Mouse (Mus musculus): Measurements from ENCODE around the gene Pgap3.

The Pgap3 gene

GRCm38 (mm10) chr11:98381651-98382050 lies 18.6 kb downstream of the Pgap3 start:
- no peak for DNase-seq (ENCODE audit: low spot score)

DNA sequence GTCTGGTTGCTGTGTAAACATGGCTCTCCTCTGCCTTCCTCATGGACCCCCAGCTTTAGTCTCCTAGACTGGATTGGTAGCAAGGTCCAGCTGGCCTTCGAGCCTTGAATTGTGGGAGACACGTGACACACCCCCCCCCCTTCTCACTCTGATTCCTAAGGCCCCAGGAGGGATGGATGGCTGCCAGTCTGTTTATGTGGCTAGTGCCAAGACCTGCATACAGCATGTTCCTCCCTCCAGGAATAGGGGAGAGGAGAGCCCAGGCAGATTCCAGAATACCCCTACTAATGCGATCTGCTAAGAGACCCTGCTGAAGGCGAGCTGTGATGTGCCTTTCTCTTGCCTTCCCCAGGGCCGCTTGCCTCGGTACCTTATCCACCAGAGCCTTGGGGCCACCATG lies 20.2 kb downstream of the Pgap3 start:
- DNase-seq (ENCODE audit: low spot score) = no peak

- DNase-seq (ENCODE audit: low spot score) = no peak
These were observed 20.9 kb downstream of the Pgap3 start for GRCm38 (mm10) chr11:98379379-98379778.

DNA sequence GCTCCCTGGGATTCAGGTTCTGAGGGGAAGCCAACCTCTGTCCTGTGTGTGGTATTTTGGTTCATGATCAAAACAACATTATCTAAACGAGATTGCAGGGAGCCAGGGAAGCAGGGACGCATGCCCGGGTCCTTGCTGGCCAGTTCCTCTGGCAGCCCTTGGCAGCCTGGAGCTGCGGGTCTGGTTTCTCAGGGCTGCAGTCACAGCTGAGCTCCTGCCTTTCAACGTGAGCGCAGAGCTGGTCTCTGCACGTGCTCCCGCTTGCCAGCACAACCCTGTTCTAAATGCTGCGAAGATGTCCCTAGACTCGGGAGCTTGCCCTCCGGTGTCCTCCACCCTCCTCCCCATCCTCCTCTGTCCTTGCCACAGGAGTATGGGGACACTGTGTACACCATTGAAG lies 22.5 kb downstream of the Pgap3 start:
- DNase-seq (ENCODE audit: low spot score) = no peak

- no peak for DNase-seq (ENCODE audit: low spot score)
These were observed 23.5 kb downstream of the Pgap3 start for GRCm38 (mm10) chr11:98376756-98377155.

DNA sequence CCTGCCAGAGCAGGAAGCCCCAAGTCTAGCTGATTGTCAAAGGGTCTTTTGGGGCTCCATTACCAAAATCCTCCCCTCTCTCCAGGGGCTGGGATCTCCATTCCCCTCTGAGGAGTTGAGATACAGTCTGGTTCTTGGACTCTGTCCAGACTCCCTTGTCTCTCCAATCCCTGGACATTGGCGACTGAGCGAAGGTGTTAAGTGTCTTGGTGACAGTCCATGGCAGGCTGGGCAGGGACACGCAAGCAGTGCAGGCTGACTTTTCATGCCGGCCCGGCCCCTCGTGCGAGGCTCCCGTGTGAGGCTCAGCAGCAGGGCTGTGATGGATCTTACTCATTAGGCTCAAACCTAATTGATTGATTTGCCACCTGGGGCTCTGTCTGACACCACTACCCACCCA lies 26.0 kb downstream of the Pgap3 start:
- DNase-seq (ENCODE audit: low spot score) = no peak

DNA sequence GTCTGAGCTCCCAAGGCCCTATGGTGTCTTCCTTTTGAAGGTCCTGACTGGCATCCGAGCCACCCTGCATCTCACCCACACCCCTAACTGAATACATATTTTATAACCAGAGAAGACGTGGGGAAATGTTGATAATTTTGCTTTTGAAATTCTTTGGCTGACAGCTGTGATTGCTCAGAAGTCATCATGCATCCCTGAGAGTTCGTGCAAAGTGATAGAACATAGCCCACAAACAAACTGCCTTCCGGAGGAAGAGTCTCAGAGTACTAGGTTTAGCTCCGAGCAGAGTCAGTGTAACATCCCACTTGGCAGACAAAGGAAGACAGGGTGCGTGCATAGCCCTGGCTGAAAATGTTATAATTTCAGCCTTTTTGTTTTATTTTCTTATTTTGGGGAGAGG lies 27.0 kb downstream of the Pgap3 start:
- no peak for DNase-seq (ENCODE audit: low spot score)

DNA sequence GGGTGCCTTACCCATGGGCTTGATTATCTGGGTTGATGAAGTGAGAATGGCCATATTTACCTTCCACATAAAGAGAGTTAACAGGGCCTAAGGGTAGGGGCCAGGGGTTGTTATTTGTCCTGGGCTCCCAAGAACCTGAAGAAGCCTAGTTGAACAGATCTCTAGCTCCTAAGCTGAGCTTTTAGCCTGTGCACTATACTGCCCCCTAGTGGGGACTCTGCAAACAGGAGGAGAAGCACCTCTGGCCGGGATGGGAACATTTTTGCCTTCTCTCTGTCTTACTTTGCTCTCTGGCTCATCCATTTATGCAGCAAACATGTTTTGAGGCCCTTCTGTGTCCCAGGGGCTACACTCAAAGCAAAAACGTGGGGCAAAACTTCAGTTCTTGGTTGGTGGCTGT lies 27.9 kb downstream of the Pgap3 start:
- DNase-seq (ENCODE audit: low spot score) = no peak

DNA sequence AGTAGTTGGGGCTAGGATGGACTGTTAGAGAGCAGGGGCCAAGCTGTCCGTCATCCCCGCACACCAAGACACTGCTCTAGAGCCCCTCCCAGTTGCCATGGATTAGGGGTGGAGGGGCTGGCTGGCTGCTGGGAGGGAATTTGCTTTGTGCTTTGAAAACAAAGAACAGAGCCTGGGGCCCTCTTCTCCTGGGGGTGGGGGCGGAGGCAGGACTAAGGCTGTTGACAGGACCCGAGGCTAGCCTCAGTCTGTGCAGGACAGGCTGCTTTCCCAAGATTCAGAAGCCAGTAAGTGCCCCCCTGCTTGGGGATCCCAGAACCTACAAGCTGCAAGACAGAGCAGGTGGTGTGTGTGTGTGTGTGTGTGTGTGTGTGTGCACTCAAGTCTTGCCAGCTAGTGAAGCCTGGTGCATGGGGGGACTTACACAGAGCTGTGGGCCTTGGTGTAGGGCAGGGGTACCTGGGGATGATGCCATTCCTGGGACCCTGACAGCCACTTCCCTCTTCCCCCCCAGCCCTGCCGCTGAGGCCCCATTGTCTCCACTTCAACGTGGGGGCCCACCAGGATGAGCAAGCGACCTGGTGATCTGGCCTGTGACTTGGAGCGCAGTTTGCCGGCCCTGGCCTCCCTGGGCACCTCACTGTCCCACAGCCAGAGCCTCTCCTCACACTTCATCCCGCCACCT lies 28.6 kb downstream of the Pgap3 start:
- no peak for DNase-seq (ENCODE audit: low spot score)

GRCm38 (mm10) chr11:98370588-98370987 lies 29.7 kb downstream of the Pgap3 start:
- DNase-seq (ENCODE audit: low spot score) = no peak

DNA sequence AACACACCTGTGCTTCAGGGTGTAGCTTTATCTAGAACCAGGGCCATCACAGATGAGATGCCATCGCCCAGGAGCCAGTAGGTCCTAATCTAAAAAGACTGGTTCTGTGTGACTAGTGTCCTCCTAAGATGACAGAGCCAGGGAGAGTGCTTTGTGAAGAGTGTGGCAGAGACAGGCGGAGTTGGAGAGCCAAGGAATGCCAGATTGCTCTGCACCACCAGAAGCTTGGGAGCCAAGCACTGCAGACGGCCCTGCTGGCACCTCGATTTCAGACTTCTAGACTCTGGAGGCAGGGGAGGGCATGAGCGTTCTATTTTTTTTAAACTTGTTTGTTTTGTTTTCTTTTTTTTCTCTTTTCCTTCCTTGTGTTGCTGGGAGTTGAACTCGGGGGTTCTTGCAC lies 31.0 kb downstream of the Pgap3 start:
- DNase-seq (ENCODE audit: low spot score) = no peak

- no peak for DNase-seq (ENCODE audit: low spot score)
These were observed 32.5 kb downstream of the Pgap3 start for GRCm38 (mm10) chr11:98367863-98368186.

DNA sequence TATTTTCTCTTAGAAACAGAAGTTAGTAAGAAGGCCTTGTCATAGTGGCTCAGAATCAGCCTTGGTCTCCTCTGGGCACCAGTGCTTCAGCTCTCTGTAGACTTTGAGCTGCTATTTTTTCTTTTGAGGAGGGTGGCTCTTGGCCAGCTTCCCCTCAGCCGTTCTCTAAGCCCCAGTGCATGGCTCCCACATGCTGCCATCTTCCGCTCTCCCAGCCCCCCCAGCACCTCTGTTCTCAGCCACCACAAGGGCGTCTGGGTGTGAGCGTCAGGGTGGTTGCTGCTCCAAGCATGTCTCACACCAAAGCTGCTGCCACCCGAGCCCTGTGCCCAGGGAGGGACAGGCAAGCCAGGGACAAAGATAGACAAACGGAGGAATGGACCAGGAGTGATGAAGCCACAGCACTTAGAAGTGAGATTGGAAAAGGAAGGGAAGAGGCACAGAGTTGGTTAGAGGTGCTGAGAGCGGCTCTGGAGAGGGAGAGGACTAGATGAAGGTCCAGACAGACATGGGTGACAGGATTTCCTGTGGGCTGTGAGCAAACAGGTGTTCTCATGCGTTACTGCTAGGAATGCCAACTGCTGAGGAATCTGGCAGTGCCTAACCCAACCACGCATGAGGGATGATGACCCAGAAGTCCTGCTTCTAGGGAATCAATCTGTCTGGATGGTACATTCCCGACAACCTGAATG lies 33.0 kb downstream of the Pgap3 start:
- no peak for DNase-seq (ENCODE audit: low spot score)

DNA sequence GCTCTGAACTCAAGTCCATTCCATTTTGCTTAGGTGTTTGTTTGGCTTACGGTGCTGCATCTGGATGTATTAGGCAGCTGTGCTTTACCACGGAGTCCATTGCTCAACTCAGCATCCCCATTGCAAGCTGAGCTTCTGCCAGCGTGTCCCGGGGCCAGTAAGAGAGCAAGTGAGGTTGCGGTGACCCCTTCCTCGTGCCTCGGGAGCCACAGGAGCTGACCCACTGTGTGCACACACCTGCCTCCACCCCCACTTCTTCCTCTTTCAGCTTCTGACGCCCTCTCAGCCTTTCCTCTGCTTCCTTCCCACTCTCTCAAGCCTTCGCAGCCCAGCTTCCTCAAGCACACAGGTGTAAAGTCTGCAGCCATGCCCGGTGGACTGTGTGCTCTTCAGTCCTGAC lies 34.0 kb downstream of the Pgap3 start:
- no peak for DNase-seq (ENCODE audit: low spot score)

GRCm38 (mm10) chr11:98364410-98364809 lies 35.9 kb downstream of the Pgap3 start:
- no peak for DNase-seq (ENCODE audit: low spot score)

GRCm38 (mm10) chr11:98363817-98364216 lies 36.5 kb downstream of the Pgap3 start:
- no peak for DNase-seq (ENCODE audit: low spot score)

DNA sequence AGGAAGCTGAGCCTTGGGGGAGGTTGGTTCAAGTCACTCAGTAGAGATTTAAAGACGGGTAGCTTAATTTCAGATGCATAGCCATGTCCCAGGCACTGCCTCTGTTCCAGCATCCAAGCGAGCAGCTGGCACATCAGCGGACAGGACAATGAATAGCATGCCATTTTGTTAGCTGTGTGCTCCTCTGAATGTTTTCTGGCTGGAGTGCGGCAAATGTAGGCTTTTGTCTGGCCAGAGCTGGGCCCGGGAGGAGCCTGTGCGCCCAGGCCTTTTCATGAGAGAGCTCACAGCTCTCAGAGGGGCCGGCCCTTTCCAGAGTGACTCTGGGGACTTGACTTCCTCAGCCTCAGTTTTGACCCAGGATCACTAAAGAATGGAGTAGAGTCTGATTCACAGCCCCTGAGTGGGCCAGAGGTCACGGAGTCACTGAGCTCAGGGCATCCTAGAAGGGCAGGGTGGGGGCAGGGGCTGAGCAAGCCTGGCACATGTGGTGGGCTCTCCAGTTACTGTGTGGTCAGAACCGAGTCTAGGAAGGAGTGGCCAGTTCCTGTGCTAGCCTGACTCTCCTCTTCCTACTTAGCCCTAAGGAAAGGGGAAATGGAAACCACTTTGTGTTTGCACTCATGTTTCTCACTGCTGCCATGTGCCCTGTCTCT lies 39.3 kb downstream of the Pgap3 start:
- no peak for DNase-seq (ENCODE audit: low spot score)

DNA sequence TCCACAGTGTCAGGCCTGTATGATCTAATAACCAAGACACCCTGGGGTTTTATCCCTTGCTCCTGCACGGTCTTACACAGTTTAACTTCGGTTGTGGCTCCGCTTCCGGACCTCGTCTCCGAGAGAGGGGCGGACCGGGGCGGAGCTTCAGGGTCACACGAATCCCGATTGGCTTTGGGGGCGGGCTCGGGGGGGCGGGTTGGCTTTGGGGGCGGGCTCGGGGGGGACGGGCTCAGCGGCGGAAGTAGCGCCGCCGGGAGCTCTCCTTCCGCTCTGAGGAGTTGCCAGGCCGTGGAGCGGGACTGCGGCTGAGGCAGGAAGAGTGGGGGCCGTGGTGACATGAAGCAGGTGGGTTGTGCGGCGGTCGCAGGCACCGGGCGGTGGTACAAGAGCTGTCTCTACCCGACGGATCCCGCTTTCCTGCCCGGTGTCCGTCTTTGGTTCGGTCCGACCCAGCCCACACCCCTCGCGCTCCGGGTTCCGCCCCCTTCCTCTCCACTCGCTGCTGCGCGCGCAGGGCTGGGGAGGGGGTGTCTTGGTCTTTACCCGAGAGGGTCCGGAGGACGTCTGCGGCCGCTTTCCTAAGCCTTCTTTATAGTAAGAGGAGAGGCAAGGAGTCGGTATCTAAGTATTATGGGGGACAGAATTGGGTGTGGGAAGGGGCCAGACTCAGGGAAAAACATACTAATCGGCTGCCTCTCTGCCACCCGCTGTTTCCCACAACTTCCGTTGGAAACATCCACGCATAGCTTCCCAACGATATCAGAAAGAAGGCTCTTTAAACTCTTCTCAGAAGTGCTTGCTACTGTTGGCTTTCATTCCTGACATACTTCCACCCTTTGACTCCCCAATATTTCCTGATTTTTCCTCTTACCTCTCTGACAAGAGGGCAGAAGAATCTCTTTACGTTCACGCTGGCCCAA lies 41.9 kb downstream of the Pgap3 start, which contains the start of gene Stard3:
Stard3 (plus strand) TSS at position 208 of the 923 bp plus-strand sequence.
- DNase-seq (ENCODE audit: low spot score) = peak; percentile 66

DNA sequence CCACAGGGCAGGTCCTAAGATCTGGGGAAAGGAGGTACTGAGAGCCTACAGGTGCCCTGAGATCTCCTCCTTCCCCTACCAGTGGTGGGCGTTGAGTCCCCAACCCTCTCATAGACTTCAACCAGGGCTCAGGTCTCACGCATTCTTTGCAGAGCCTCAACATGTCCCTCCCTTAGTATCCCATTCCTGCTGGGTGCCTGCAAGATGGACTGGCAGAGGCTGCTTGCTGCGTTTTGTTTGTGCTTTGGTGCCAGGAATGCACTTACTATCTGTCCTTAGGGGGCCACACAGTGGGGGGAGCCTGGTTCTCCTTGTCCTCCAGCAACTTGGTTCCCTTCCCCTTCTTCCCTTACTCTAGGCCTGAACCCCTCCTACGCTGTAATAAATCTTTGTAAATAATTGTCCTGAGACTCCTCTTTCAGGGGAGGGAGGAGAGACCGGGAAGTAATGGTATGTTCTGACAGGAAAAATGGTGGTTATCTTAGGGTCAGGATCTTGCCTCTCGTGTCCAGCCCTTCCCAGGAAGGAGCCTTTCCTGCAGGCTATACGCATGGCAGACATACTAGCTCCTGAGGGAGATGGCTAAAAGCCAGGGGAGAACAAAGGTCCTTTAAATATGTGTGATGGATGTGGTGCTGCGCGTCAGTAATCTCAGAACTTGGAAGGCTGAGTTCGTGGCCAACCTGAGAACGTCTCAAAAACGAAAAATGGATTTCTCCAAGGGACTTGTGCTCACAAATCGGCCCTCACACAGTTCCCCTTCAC lies 42.7 kb downstream of the Pgap3 start:
- DNase-seq (ENCODE audit: low spot score) = no peak

GRCm38 (mm10) chr11:98356625-98357394 lies 43.5 kb downstream of the Pgap3 start:
- no peak for DNase-seq (ENCODE audit: low spot score)
